Mouse (Mus musculus) lung, embryonic 16.5 days (tissue): Measurements from ENCODE around the gene Slc9a3r1. TPM values are rescaled to one million over a fixed set of nuclear protein-coding genes. Genes with fewer than 3 reads are reported as not detected.

ENCODE experiments used
- ATAC-seq: fragments of 200-750 bp; cut with Nextera tagmentation; 2 replicates; pipeline ENCODE4 v1.8.0; 2017; ENCODE audit warnings: low read depth, mild to moderate bottlenecking, moderate library complexity
- H3K27ac ChIP-seq: fragments of 300-500 bp; sonication (generic); 2 replicates; pipeline ENCODE4 v1.5.1; 2014; ENCODE audit warnings: mild to moderate bottlenecking, control low read depth, low read length
- H3K27me3 ChIP-seq: fragments of 300-500 bp; sonication (generic); 2 replicates; pipeline ENCODE4 v1.6.1; 2014; ENCODE audit warnings: low read depth, low read length, mixed read lengths; ENCODE audit not compliant: control insufficient read depth, insufficient read depth
- H3K36me3 ChIP-seq: fragments of 300-500 bp; sonication (generic); 2 replicates; pipeline ENCODE4 v1.6.1; 2014; ENCODE audit warnings: low read length; ENCODE audit not compliant: control insufficient read depth, insufficient read depth
- H3K4me1 ChIP-seq: fragments of 300-500 bp; sonication (generic); replicated peaks from 2 replicates; pipeline ENCODE4 v1.6.1; 2014; ENCODE audit warnings: low read length, mixed read lengths; ENCODE audit not compliant: control insufficient read depth, insufficient read depth
- H3K4me2 ChIP-seq: fragments of 300-500 bp; sonication (generic); 2 replicates; pipeline ENCODE4 v1.6.1; 2014; ENCODE audit warnings: low read depth, low read length, control low read depth
- H3K4me3 ChIP-seq: fragments of 300-500 bp; sonication (generic); 2 replicates; pipeline ENCODE4 v1.5.1; 2014; ENCODE audit warnings: mild to moderate bottlenecking, low read length, control low read depth
- H3K9ac ChIP-seq: fragments of 300-500 bp; sonication (generic); 2 replicates; pipeline ENCODE4 v1.6.1; 2014; ENCODE audit warnings: low read length, control low read depth
- H3K9me3 ChIP-seq: fragments of 300-500 bp; sonication (generic); 2 replicates; pipeline ENCODE4 v1.6.1; 2016; ENCODE audit warnings: low read length; ENCODE audit not compliant: control insufficient read depth
- WGBS: fragments of 180-500 bp; shearing (Covaris S2); extraction: QIAGEN DNeasy Blood & Tissue Kit; methylation state at CpG from one replicate; pipeline ENCODE4 v1.1.7; 2014; 5-methylcytosine and 5-hydroxymethylcytosine counted together
- polyA plus RNA-seq: library from polyadenylated mRNA; unstranded; fragments of >200 nt; fragmentation: Nextera tagmentation; extraction: Ambion mirVana; gene quantifications from 2 replicates; pipeline ENCODE4 v1.2.1, GENCODE M21; 2015

Gene Slc9a3r1
- polyA plus RNA-seq, 1 experiment from 2014 or later, result 63.2 TPM

- Histone ChIP-seq H3K4me3 (no peak overlapping the region), H3K27me3 (no peaks in the 10 kb centered on the region), H3K4me1 (peaks cover 6% of the 10 kb centered on the region), H3K9me3 (no peaks in the 10 kb centered on the region), H3K9ac (no peak overlapping the region), H3K4me2 (no peak overlapping the region), H3K27ac (no peak overlapping the region), H3K36me3 (no peaks in the 10 kb centered on the region)
- WGBS, result 23% methylated on average over 4 of the region's 4 CpGs
- ATAC-seq, result no peak
Measured at GRCm38 (mm10) chr11:115184973-115185372, 21.8 kb downstream of the Slc9a3r1 start.

- Histone ChIP-seq H3K4me1 (peaks cover 10% of the 10 kb centered on the region), H3K36me3 (no peaks in the 10 kb centered on the region), H3K9me3 (no peaks in the 10 kb centered on the region), H3K27ac (peak within 1 kb of the TSS; percentile 84), H3K9ac (peak within 1 kb of the TSS; percentile 81), H3K27me3 (no peaks in the 10 kb centered on the region), H3K4me2 (peak within 1 kb of the TSS; percentile 88), H3K4me3 (peak within 1 kb of the TSS; percentile 78)
- WGBS, result 0% methylated on average over 39 of the region's 39 CpGs
- peak; percentile 96 for ATAC-seq
Measured at GRCm38 (mm10) chr11:115187224-115187639, 24.1 kb downstream of the Slc9a3r1 start, which contains the start of gene Tmem104. Gene Tmem104 (plus strand): TSS chr11:115187487.

- peaks cover 11% of the 10 kb centered on the region for H3K4me1 ChIP-seq
- no peaks in the 10 kb centered on the region for H3K36me3 ChIP-seq
- no peaks in the 10 kb centered on the region for H3K27me3 ChIP-seq
- peak; percentile 17; the same call in 1 of the 2 replicates for ATAC-seq
- H3K4me3 ChIP-seq, result peak within 1 kb of the TSS; percentile 78
- H3K27ac ChIP-seq, result peak within 1 kb of the TSS; percentile 84
- 6% methylated on average over 12 of the region's 12 CpGs for WGBS
- peak within 1 kb of the TSS; percentile 88 for H3K4me2 ChIP-seq
- H3K9ac ChIP-seq, result peak within 1 kb of the TSS; percentile 81
- H3K9me3 ChIP-seq, result no peaks in the 10 kb centered on the region
Measured at GRCm38 (mm10) chr11:115187693-115188092, 24.6 kb downstream of the Slc9a3r1 start, which contains the start of gene Nat9. Gene Nat9 (minus strand): TSS chr11:115187859.

GRCm38 (mm10) chr11:115188539-115189231, 25.5 kb downstream of the Slc9a3r1 start:
- no peaks in the 10 kb centered on the region for H3K9me3 ChIP-seq
- peaks cover 11% of the 10 kb centered on the region for H3K4me1 ChIP-seq
- no peak overlapping the region; the same call in 1 of the 2 replicates for H3K4me3 ChIP-seq
- 80% methylated on average over 13 of the region's 13 CpGs for WGBS
- ATAC-seq, result no peak
- H3K27ac ChIP-seq, result no peak overlapping the region
- no peaks in the 10 kb centered on the region for H3K36me3 ChIP-seq
- no peak overlapping the region for H3K9ac ChIP-seq
- H3K27me3 ChIP-seq, result no peaks in the 10 kb centered on the region
- H3K4me2 ChIP-seq, result no peak overlapping the region; the same call in 1 of the 2 replicates

DNA sequence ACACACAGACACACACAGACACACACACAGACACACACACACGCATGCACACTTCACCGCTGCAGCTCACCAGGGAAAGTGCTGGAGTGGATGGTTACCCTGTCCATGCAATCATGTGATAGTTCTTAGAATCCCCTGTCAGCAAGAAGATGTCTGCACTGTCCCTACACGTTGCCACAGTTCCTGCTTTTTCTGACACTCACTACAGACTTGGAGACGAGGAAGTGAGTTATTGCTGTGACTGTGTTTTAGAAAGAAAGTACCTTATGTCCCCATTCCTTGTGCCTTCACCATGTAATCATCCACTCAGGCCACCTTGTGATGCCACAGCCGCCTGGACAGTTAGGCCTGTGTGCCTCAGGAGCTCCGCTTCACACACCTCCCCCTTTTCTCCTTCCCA, 26.2 kb downstream of the Slc9a3r1 start:
- H3K4me2 ChIP-seq, result no peak overlapping the region
- H3K27ac ChIP-seq, result no peak overlapping the region
- H3K4me1 ChIP-seq, result peaks cover 11% of the 10 kb centered on the region
- no peaks in the 10 kb centered on the region for H3K36me3 ChIP-seq
- 80% methylated on average over 6 of the region's 6 CpGs for WGBS
- H3K9ac ChIP-seq, result no peak overlapping the region
- H3K4me3 ChIP-seq, result no peak overlapping the region
- no peaks in the 10 kb centered on the region for H3K9me3 ChIP-seq
- no peak for ATAC-seq
- H3K27me3 ChIP-seq, result no peaks in the 10 kb centered on the region

- WGBS, result 37% methylated on average over 9 of the region's 9 CpGs
- 0 out of 2 replicates have a peak, but pooled peaks cover under 1% of the 10 kb centered on the region for H3K36me3 ChIP-seq
- H3K27me3 ChIP-seq, result no peaks in the 10 kb centered on the region
- H3K27ac ChIP-seq, result peak overlapping the region; percentile 67
- H3K9me3 ChIP-seq, result no peaks in the 10 kb centered on the region
- no peak overlapping the region for H3K4me2 ChIP-seq
- H3K4me1 ChIP-seq, result peaks cover 11% of the 10 kb centered on the region
- no peak overlapping the region for H3K4me3 ChIP-seq
- 0 out of 2 replicates have a peak overlapping the region, but pooled peaks have one; percentile 28 for H3K9ac ChIP-seq
- peak; percentile 37 for ATAC-seq
Measured at GRCm38 (mm10) chr11:115192180-115192579, 29.0 kb downstream of the Slc9a3r1 start.

DNA sequence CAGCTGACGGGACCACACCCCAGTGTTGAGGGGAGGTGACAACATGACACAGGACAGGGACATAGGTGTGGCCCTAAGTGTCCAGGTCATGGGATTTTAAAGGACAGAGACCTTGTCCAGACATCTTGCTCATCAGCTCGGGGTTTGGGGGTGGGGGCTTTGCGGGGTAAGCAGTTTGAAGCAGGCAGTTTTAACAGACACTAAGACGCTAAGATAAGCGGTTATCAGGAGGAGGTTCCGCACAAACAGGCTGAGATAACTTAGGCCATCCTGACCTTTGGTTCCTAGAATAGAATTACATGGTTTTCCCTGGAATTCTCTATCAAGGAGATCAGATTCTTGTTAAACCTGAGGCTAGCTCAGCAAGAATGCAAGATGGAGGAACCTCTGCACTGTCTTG, 31.6 kb downstream of the Slc9a3r1 start:
- no peak for ATAC-seq
- H3K4me2 ChIP-seq, result no peak overlapping the region
- H3K27me3 ChIP-seq, result no peaks in the 10 kb centered on the region
- H3K4me1 ChIP-seq, result peaks cover 5% of the 10 kb centered on the region; the same call in 1 of the 2 replicates
- no peak overlapping the region for H3K27ac ChIP-seq
- H3K4me3 ChIP-seq, result no peak overlapping the region
- WGBS, result 72% methylated on average over 6 of the region's 6 CpGs
- peaks cover 2% of the 10 kb centered on the region; the same call in 1 of the 2 replicates for H3K36me3 ChIP-seq
- no peaks in the 10 kb centered on the region for H3K9me3 ChIP-seq
- no peak overlapping the region for H3K9ac ChIP-seq

DNA sequence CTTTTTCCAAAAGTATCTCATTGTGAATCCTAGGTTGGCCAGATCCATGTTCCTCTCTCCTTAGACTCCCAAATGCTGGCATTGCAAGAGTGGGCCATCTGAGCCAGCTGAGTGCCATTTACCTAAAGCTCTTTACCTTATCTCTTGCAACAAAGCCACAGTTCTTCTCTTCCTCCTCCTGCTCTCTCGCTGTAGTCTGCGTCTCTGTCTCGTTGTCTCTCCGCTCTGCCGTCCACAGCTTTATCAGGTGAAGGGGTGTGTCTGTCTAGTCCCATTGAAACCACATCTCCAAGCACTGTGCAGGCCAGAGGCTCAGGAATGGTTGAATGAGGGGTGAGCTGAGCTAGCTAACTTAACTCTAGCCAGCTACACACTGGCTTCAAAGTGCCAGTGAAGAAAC, 32.8 kb downstream of the Slc9a3r1 start:
- Histone ChIP-seq H3K27ac (no peak overlapping the region), H3K4me2 (no peak overlapping the region), H3K4me3 (no peak overlapping the region), H3K4me1 (peaks cover 5% of the 10 kb centered on the region; the same call in 1 of the 2 replicates), H3K9ac (no peak overlapping the region), H3K9me3 (no peaks in the 10 kb centered on the region), H3K27me3 (no peaks in the 10 kb centered on the region), H3K36me3 (peaks cover 2% of the 10 kb centered on the region; the same call in 1 of the 2 replicates)
- WGBS, result 58% methylated on average over 5 of the region's 5 CpGs
- no peak for ATAC-seq

DNA sequence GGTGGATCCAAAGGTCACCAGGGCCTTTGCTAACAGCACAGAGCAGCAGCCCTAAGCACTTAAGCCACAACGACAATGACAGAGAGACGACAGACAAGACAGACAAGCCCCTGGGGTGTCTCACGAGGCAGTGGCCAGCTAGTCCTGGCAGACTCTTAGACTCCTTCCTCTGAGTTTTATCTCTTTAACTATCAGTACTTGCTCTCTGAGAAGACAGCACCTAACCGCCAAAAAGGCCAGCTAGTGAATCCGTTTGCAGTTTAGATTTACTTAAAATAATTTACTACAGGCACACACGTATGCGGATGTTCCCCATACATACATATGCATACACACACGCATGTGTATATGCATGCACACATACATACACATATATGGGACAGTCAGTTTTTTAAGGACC, 34.4 kb downstream of the Slc9a3r1 start:
- Histone ChIP-seq H3K36me3 (peaks cover 4% of the 10 kb centered on the region; the same call in 1 of the 2 replicates), H3K4me2 (no peak overlapping the region), H3K27me3 (no peaks in the 10 kb centered on the region), H3K9ac (no peak overlapping the region), H3K4me1 (no peaks in the 10 kb centered on the region), H3K9me3 (no peaks in the 10 kb centered on the region), H3K27ac (no peak overlapping the region), H3K4me3 (no peak overlapping the region)
- 71% methylated on average over 8 of the region's 8 CpGs for WGBS
- ATAC-seq, result no peak
